Mouse (Mus musculus) spleen, postnatal 10 days (tissue): ENCODE results near the gene Gtf3c5.

Source experiments
- DNase-seq, 2 experiments: peaks; one replicate each; pipeline ENCODE4 v3.0.0; 2021 to 2022; ENCODE audit warnings: low spot score in 2 of 2

The Gtf3c5 gene

DNA sequence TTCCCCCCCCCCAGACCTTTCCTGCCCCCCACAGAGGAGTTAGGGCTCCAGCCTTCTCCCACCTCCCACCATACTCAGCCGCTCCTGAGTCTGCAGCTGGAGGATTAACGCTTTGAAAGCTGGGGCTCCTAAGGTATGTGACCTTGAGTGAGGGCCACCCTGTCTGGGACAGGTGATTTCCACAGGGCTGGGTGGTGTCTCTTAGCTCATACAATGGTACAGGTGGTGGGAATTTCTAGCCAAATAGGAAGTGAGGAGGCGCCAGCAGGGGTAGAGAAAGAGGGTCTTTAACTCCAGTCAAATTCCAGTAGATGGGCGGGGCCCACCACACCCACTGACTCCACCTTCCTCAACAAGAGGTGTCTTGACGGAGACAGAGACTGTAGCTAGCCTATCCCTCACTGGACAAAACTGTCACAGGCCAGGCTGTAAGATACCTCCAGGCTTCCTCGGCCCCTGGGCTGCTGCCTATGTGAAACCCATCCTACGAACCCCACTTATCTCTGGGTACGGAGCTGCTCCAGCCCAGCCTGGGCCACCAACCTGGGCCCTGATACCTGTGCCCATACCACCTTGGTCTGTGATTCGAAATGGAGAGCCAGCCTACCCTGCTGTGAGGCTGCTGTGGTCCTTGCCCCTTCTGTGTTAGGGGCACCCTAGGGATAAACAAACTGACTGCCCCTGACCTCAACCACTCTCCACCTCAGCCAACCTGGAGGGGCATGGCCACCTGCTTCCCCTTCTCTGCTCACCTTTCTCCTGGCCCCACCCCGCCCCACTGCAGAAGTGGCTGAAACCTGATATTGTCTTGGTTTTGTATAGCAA is 24.0 kb upstream of the Gtf3c5 start:
- peak in 1 of 2 experiments; percentile 32 for DNase-seq

DNA sequence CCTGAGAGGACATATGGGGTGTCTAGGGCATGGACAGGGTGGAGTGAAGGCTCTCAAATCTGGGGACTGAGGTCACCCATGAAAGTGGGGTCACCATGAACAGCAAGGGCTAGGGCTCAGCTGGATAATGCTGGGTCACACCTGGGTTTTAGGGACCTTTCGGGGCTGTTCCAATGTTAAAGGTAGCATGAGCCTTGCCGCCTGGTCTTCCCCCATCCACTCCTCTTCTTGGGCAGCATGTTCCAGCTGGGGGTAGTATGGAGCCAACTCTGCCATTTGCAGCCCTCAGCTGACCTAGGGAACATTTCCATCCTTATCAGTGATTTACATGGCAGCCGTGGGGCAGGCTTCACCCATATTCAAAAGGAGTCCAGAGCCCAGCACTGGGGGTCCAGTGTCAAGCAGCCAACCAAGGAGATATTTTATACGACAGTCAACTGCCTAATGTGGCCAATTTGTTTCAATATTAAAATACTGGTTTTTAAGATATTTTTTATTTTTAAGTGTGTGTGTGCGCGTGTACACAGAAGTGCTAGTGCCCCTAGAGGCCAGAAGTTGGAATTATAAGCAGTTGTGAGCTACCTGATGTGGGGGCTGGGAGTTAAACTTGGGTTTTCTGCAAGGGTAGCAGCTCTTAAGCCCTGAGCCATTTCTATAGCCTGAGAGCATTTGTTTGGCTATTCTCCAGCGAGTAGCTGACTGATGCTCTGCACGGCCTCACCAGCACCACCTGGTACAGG is 23.2 kb upstream of the Gtf3c5 start:
- peak in 1 of 2 experiments; percentile 27 for DNase-seq

DNA sequence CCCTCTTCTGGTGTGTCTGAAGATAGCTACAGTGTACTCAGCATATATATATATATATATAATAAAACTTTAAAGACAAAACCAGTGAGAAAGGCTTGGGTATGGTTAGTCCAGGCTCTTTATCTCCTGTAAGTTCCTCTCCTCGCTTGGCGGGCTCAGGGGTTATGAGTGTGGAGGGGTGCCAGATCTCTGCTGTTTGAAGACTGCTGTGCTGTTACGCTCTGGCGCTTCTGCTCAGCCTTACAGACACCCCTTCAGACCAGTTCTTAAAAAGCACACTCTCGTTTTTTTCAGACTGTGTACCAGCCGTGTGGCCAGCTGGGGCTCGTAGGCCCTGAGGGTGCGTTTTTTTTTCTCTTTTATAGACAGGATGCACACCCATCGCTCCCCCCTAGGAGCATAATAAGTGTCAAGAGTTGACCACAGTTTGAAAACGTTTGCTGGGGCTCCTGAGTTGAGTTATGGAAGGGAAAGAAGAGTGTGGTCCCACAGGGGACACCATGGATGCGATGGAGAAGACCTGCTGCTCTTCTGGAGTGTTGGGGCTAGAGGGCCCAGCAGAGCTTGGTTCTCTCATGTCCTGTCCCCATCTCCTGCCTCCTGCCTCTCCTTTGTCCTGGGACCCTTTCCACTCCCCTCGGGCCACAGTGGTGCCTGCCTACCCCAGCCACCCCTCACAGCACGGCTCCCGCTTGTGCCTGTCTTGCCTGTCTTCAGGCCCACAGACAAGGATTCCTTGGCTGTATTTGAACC is 22.4 kb upstream of the Gtf3c5 start:
- DNase-seq = peak in 1 of 2 experiments; percentile 28

DNA sequence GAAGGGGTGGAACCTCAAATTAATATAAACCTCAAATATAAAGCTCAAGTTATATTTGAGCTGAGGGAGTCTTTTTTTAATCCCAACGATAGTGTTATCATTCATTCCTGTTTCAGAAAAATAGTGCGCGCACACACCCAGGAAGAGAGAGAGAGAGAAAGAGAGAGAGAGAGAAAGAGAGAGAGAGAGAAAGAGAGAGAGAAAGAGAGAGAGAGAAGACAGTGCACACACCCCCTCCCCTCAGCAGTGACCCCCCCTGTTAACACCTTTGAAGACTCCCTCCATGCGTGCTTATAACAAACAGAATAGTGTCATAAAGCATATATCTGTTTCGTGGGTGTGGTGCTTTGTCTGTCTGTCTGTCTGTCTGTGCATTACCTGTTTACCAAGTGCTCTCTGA is 20.0 kb upstream of the Gtf3c5 start:
- no peak for DNase-seq

DNA sequence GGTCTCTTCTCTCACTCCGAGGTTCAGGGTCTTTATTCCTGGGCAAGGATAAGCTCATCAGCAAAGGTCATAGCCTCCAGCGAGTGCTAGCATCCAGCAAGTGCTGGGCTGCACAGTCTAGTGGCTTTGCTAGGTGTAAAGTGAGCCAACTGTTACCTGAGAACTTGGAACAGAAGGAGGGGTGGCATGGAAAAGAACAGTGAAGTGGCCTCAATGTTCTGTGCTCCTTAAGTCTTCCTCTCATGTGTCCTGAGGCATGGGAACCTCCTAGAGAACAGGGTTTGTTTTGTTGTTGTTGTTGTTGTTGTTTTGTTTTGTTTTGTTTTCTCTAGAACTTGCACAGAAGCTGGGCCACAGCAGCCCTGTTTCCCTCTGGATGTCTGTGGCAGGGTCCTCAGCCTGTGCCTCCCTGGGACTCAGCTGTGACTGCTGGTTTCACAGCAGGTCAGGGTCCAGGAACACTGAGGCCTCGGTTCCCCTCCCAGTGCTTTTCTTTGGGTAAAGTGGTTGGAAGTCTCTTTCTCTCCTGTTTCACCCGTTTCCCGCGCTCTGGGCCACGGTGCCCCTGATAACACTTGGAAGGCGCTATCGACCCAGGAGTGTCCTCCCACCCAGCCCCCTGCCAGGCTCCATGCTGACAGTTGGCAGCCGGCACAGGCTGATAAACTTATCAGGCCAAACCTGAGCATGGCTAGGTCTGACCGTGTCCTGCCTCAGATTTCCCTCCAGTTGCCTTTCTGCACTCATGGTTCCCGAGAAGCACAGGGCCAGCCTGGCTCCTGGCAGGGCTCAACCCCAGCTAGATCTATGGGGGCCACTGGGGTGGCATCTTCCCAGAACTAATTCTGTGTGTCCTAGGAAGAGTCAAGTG is 18.4 kb upstream of the Gtf3c5 start:
- peak; percentile 77 to 89 for DNase-seq

DNA sequence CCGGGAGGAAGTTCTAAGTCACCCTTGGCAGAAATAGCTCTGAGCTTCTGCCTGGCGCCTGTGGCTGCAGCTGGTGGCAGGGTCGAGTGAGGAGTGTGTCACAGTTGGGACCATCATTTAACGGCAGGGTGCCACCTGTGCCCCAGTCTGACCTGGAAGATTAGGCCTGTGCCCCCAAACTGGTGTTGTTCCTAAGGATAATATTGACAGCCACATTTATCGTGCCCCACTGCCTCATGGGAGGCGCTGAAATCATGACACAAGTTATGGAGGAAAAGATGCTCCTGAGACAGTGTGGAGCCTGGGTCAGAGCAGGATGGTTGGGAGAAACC is 16.0 kb upstream of the Gtf3c5 start:
- DNase-seq = peak in 1 of 2 experiments; percentile 58

DNA sequence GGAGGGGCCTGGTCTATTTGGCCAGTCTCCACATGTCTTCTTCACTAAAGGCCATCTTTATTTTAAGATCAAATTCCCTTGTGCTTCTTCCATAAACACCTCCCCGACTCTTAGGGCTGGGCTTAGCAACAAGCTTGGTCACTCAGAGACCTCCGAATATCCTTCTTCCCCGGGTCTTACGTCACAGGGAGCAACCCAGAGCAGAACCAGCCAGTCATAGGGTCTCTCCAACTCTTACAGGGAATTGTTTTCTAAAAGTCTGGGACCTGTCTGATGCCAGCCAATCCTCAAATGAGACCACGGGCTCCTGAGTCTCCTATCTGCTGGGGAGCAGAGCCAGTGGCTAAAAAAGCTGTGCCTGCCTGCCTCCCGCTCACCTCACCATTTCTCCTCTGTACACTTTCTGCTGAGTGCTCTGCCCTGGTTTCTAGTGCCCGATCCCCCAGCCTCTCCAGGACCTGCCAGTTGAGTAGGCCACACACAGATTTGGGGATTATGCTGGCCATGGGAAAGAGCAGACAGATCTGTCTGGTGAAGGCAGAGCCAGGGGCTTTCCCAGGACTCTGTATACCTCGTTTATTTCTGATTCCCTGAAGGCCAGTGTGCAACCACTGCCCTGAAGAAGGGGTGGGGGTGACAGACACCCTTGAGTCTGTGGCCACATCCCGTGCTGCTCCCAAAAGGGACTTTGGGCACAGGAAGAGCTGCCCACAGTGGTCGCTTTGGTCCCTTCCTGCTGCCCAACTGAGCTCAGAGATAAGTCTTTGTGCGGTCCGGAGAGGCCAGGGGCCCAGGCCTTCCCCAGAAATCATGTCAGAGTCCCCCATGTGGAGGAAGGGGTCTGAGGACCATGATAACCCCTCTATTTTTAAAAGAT is 15.4 kb upstream of the Gtf3c5 start:
- peak in 1 of 2 experiments; percentile 56 for DNase-seq

DNA sequence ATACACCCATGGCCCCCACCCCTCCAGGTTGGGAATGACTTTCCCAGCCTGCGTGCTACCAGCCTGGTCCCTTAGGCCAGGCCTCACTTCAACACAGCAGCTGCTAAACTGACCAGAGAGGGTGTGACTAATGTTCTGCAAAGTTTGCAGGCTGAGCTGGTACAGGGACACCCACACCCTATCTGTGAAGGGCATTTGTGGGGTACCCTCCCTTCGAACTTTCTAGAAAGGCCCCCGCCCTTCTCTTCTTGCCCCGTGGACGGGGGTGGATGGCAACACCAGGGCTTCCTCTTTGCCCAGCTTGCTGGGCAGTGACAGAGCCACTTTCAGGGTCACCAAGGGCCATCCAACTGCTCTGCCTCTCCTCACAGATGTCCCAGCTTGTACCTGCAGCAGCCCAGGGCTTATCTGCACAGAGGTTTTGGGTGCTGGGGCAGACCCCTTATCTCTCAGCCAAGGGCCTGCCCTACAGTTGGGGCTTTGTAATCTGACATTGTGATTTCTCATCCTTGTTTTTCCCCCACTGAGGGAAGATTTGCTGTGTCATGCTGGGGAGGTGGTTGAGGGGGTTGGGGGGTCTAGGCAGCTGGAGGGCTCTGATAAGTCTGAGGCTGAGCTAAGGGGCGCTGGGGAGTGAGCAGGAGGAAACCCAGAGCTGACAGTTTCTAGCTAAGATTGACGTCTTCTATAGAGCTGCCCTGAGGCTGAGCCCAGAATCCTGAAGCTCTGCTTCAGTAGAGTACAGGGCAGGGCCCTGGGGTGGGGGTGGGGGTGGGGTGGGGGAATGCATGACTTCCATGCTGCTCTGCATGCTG is 14.4 kb upstream of the Gtf3c5 start:
- DNase-seq = peak; percentile 49 to 70

DNA sequence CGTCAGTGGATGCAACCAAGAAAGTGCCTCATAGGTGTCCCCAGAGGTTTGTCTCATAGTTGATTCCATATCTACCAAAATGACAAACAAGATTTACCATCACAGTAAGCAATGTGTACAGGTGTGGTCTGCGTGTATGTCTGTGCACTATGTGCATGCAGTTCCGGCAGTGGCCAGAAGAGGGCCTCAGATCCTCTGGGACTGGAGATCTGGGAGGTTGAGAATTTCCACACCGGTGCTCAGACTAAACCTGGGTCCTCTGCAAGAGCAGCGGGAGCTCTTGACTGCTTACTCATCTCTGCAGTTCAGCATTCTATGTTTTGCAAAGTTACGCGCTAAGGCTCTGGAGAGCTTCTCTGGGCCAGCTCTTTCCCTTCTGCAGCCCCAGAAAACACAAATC is 13.4 kb upstream of the Gtf3c5 start:
- peak; percentile 53 to 76 for DNase-seq

DNA sequence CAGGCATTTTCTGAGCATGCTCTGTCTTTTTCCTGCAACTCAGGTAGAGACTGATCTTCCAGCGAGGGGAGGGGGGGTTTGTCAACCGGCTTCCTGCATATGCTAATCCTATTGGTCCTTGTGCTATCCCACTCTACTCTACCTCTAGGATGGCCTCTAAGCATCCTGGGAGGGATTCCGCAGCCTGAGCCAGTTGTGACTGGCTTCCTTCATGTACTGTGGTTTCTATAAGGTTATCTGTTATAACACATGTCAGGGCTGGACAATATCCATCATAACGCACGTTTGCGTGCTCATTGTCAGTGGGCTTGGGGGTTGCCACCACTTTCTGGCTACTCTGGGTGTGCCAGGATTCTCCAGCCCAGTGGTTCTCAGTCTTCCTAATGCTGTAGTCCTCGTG is 12.5 kb upstream of the Gtf3c5 start:
- peak in 1 of 2 experiments; percentile 42 for DNase-seq

DNA sequence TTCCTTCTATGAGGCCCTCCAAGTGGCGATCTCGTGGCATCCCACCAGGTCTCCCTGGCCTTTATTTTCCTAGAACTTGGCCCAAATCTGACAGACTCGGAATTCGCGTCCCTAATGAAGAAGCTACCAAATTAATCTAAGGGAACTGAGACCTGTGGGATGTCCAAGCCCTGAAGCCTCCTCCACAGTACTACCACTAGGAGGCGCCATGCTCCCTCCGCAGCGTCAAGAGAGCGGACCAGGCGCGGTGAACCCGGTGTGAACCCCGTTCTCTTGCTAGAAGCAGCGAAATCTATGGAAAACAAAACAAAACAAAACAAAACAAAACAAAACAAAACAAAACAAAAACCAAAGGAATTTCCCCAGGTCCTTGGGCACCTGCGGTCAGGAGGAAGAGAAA is 9.3 kb upstream of the Gtf3c5 start:
- peak; percentile 73 to 88 for DNase-seq

DNA sequence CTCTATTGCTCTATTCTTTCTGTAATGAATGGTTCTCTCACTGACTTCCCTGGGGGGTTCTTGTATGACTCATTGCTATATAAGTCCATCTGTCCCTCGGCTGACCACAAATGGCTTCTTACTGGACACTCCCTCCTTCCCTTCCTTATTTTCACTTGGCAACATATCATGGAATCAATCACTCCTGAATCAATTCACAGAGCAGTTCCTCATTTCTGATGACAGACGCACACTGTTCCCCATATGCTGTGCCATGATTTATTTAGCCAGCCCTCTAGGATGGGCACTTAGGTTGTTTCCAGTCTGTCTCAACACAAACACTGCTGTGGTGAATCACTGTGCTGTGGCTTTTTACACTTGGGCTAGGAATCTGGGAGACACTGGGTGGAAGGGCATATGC is 7.9 kb upstream of the Gtf3c5 start:
- no peak for DNase-seq

DNA sequence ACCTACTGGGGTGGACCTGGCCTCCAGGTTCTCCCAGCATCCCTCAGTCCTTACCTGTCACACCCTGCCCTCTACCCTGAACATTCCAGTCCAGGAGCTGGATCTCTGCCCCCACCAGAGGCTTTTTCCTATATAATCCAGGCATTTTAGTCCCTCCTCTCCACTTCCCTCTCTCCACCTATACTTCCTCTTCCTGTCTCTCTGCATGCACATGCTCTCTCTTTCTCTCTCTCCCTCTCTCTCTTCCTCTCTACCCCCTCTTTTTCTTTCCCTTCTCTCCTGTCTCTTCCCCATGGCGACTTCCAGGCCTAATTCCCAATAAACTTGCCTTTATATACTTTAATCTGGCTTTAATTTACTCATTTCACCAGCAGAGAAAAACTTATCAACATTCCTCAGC is 5.0 kb upstream of the Gtf3c5 start:
- DNase-seq = no peak

DNA sequence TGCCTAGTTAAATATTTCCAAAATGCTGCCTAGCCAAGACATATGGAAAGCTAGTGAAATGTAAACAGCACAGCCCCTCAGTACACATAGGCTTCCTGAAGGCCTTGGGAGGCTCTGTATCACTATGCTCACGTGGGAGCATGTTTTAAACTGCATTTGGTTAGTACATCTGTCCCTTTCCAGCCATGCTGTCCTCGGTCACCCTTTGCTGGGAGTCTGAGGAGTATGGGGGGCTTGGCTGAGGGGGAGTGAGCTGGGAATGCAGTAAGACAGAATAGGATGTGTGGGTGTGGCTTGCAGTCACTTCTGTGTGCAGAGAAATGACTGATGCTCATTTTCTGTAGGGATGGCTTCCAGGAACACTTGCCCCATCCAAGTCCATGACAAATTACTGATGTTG is 2.2 kb upstream of the Gtf3c5 start:
- DNase-seq = no peak

DNA sequence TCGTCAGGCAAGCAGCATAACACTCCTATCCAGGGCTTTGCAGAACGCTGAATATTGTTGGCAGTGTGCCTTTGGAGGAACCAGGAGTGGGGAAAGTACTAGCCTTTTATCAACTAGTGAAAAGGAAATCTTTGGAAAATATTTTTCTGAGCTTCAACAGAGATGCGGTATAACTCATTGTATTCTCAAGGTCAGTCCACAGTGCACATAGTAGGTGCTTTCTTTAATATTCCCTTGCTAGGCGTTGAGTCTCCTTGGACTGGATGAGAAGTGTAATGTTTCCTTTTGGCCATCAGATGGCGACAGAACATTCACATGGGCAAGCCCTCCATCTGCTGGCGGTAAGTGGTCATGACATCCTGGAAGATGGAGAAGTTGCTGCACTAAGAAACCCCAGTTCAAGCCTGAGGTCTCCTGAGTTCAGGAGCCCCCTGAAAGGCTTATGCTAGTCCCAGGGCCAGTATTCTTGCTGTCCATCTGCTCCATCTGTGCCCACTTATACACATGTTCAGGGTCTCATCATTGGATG is 1.6 kb upstream of the Gtf3c5 start:
- DNase-seq = peak; percentile 68 to 87

DNA sequence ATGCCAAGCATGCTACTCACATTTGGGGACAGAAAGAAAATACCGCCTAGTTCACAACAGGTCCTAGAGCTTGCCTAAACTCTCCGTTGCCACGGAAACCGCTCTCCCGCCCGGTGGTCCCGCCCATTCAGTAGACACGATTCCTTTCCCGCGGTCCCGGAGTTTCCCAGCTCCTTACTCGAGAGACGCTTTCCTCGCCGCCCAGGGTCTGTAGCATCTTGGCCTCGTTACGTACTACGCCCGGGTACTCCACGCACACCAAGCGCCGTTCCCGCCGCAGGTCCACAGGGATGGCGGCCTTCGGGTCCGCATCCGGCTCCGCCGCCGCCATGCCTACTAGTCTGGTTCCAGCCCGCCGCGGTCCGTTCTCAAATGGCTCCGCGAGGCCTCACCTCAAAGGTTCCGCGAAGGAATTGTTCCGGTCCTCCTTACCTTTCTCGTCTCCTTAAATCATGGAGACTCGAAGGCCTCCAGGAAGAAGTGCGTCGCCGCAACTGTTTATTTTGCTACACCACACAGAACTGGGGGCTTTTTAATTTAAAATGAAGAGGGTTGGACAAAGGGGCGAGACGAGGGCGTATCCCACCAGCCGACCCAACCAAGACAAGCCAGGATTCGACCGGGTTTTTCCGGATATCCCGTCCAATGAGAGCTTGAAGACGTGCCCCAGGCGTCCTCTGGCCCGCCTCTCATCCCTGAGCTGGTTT is 751 bp downstream of the Gtf3c5 start:
- peak; percentile 92 to 95 for DNase-seq

DNA sequence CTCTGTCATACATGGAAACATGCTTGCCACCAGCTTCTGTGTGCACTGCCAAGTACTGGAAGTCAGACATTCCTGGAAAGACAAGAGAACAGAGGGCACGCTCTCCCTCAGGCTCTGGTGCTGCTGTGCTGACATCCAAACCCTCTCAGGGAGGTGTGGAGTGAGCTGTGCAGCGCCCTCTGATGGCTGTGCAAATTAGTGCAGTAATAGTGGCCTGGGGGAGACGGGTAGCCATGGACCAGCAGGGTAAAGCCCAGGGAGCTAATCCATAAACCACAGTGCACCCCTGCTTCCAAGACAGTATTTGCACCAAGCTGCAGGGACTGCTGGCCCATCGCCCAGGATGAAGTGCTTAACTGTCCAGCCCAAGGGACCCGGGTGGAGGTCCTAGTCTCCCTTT is 5.5 kb downstream of the Gtf3c5 start:
- peak; percentile 25 to 66 for DNase-seq

DNA sequence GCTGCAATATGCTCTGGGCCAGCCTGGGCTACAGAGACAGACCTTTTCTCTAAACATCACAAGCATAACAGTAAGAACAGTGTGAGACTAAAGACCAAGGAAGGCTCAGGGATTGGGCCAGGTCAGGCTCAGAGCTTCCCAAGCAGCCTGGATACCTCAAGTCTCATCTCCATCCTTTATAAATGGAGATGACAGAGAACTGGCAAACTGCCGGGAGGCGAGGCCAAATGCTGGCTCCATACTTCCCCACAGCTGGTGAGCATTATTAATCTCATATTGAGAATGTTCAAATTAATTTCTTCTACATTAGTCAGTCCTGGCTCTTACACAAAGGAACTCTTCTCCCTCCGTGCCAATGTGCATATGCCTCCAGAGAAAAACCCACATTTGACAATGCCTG is 6.7 kb downstream of the Gtf3c5 start:
- DNase-seq = no peak

DNA sequence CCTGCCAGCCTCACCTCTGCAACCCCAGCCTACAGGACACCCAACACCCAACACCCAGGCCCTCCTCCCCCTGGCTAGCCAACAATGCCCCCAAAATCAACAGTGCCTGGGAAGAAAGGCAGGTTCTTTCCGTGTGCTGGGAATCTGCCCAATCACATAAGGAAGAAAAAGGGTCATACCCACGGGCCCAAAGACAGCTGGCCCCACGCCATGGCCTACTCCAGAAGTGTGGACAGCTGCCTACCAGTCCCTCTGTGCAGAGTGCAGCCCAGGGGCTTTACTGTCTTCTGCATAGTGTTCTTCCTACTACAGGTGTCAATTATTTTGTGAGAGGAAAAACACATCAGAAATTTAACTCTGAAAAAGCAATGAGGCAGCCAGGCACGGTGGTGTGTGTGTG is 8.2 kb downstream of the Gtf3c5 start:
- no peak for DNase-seq
